Mouse (Mus musculus) ovary, postnatal 10 days (tissue): ENCODE measurements at regions not wholly inside any gene's neighbourhood (a gene's known extent, or its start where the extent isn't known, plus 50 kb on each side); places are given as distances from the start of the nearest gene placed in this dataset.

Source experiments
- DNase-seq: peaks from one replicate; pipeline ENCODE4 v3.0.0; 2022; ENCODE audit warnings: low spot score

DNA sequence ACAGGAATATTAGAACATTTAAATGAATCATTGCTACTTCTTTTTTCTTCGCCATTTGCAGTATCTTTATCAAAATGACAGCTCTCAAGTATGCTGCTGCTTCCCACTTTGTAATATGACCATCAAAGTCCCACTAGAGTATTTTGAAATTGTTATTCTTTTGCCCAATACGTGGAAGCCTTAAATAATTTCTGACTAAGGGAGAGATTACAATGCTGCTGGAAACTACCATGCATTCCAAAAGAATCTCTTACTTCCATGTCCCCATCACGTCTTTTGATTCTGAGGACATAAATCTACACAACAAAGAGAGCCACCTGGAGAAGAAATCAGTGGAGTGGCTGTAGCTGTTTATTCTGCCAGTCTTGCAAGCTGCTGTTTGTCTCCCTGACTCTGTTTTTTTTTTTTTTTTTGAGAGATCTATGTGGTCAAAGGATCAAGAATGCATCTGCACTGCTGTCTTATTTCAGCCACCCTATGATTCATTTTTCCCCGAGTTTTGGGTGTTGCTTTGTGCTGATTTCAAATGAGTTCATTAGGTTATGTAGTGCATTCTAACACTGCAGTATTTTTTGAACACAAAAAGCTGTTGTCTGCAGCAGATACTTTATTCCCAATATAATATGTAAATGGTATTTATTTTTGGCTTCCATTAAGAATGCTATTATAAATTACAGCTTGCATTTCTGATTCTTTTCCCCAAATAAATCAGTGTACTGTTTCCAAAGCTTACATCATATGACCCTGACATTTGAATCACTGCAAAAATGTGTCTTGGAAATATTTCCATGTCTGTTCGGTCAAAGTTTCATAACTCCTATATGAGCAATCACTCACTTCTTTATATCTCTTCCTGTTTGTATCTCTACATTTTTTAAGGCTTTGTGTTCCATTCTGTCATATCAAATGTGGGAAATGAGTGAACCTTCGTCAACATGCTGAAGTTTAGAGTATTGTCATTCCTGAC, 53.1 kb upstream of the Trim52 start:
- no peak for DNase-seq
